Mouse (Mus musculus) heart, embryonic 13.5 days (tissue): ENCODE data around the gene Tcam1. TPM values are rescaled to one million over a fixed set of nuclear protein-coding genes. Genes with fewer than 3 reads are reported as not detected.

Experiments used
- ATAC-seq: fragments of 200-750 bp; cut with Nextera tagmentation; 2 replicates; pipeline ENCODE4 v1.8.0; 2017; ENCODE audit warnings: moderate TSS enrichment; ENCODE audit not compliant: insufficient number of reproducible peaks, low FRiP score, low TSS enrichment; ENCODE audit errors: extremely low read depth
- H3K27ac ChIP-seq: fragments of 300-500 bp; sonication (generic); replicated peaks from 2 replicates; pipeline ENCODE4 v1.5.1; 2015; ENCODE audit warnings: moderate library complexity, mild to moderate bottlenecking, inconsistent platforms
- H3K27me3 ChIP-seq: fragments of 300-500 bp; sonication (generic); replicated peaks from 2 replicates; pipeline ENCODE4 v1.6.1; 2015; ENCODE audit warnings: mild to moderate bottlenecking, inconsistent platforms
- H3K36me3 ChIP-seq: fragments of 300-500 bp; sonication (generic); 2 replicates; pipeline ENCODE4 v1.6.1; 2015; ENCODE audit warnings: mild to moderate bottlenecking, inconsistent platforms
- H3K4me1 ChIP-seq: fragments of 300-500 bp; sonication (generic); 2 replicates; pipeline ENCODE4 v1.6.1; 2015; ENCODE audit warnings: inconsistent platforms
- H3K4me2 ChIP-seq: fragments of 300-500 bp; sonication (generic); 2 replicates; pipeline ENCODE4 v1.6.1; 2015; ENCODE audit warnings: inconsistent platforms, mild to moderate bottlenecking, moderate library complexity
- H3K4me3 ChIP-seq: fragments of 300-500 bp; sonication (generic); 2 replicates; pipeline ENCODE4 v1.5.1; 2015; ENCODE audit warnings: moderate library complexity, mild to moderate bottlenecking, inconsistent platforms
- H3K9ac ChIP-seq: fragments of 300-500 bp; sonication (generic); 2 replicates; pipeline ENCODE4 v1.6.1; 2015; ENCODE audit warnings: inconsistent platforms, mild to moderate bottlenecking, moderate library complexity
- H3K9me3 ChIP-seq: fragments of 300-500 bp; sonication (generic); 2 replicates; pipeline ENCODE4 v1.6.1; 2016; ENCODE audit warnings: inconsistent platforms
- WGBS: fragments of 180-500 bp; shearing (Covaris S2); methylation state at CpG from one replicate; pipeline ENCODE4 v1.1.7; 2015; ENCODE audit warnings: mixed read lengths; 5-methylcytosine and 5-hydroxymethylcytosine counted together
- polyA plus RNA-seq: library from polyadenylated mRNA; unstranded; fragments of >200 nt; fragmentation: Nextera tagmentation; extraction: Ambion mirVana; gene quantifications from 2 replicates; pipeline ENCODE4 v1.2.1, GENCODE M21; 2015

Gene Tcam1
- polyA plus RNA-seq, 1 experiment from 2014 or later, result 0.13 TPM

DNA sequence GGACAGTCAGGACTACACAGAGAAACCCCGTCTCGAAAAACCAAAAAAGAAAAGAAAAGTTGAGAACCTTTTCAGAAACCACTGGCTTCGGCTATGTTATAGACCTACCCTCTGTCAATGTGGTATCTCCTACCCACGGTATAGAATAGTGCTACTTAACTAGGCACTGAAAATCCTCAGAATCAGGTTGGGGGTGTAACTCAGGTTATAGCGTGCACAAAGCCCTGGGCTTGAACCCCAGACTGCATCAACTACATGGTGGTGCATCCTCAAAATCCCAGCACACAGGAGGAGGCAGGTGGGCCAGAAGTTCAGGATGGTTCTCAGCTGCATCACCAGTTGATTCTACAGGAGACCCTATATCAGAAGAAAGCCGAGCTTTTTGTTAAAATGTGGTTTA, 2.7 kb upstream of the Tcam1 start:
- 92% methylated on average over 6 of the region's 6 CpGs for WGBS
- no peak overlapping the region for H3K27ac ChIP-seq
- H3K4me3 ChIP-seq, result peak overlapping the region; percentile 87; the same call in 1 of the 2 replicates

DNA sequence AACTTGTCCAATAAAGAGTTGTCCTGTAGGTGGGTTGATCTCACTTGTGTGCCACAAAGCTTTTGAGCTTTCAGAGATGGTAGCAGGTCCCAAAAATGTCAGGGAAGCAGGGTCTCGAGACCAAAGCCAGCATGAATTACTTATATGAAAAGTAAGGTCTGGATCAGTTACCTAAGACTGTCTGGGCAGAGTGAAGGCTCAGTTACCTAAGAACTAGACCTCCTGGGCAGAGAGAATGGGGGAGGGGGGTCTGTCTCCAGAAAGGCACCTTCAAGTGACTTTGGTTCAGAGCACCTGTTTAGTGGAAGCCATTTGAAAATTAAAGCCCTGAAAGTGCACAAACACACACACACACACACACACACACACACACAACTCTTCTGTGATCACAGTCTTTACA, 2.1 kb upstream of the Tcam1 start:
- no peak overlapping the region for H3K27ac ChIP-seq
- ATAC-seq, result no peak
- H3K27me3 ChIP-seq, result no peaks in the 10 kb centered on the region; the same call in 1 of the 2 replicates
- 78% methylated on average over 1 of the region's 1 CpGs for WGBS
- no peaks in the 10 kb centered on the region for H3K36me3 ChIP-seq
- H3K4me1 ChIP-seq, result peaks cover 45% of the 10 kb centered on the region
- H3K4me2 ChIP-seq, result no peak overlapping the region
- H3K9me3 ChIP-seq, result no peaks in the 10 kb centered on the region
- no peak overlapping the region for H3K9ac ChIP-seq
- no peak overlapping the region for H3K4me3 ChIP-seq

More for the DNA sequence above, 2.7 kb upstream of the Tcam1 start:
- Histone ChIP-seq H3K27me3 (no peaks in the 10 kb centered on the region; the same call in 1 of the 2 replicates), H3K9ac (peak overlapping the region; percentile 87; the same call in 1 of the 2 replicates), H3K4me1 (peaks cover 51% of the 10 kb centered on the region), H3K36me3 (no peaks in the 10 kb centered on the region), H3K4me2 (peak overlapping the region; percentile 79), H3K9me3 (no peaks in the 10 kb centered on the region)
- ATAC-seq, result no peak

GRCm38 (mm10) chr11:106274971-106275411, 1.5 kb upstream of the Tcam1 start:
- Histone ChIP-seq H3K27ac (no peak overlapping the region), H3K4me2 (no peak overlapping the region), H3K9ac (0 out of 2 replicates have a peak overlapping the region, but pooled peaks have one; percentile 37), H3K4me3 (no peak overlapping the region), H3K36me3 (no peaks in the 10 kb centered on the region), H3K9me3 (no peaks in the 10 kb centered on the region), H3K4me1 (peaks cover 42% of the 10 kb centered on the region), H3K27me3 (no peaks in the 10 kb centered on the region; the same call in 1 of the 2 replicates)
- no peak for ATAC-seq
- 76% methylated on average over 7 of the region's 7 CpGs for WGBS

GRCm38 (mm10) chr11:106282452-106282851, 6.0 kb downstream of the Tcam1 start:
- H3K4me1 ChIP-seq, result peaks cover 3% of the 10 kb centered on the region; the same call in 1 of the 2 replicates
- H3K9ac ChIP-seq, result no peak overlapping the region
- no peak overlapping the region for H3K27ac ChIP-seq
- H3K27me3 ChIP-seq, result peaks cover 8% of the 10 kb centered on the region
- no peak overlapping the region for H3K4me3 ChIP-seq
- WGBS, result 70% methylated on average over 6 of the region's 6 CpGs
- no peaks in the 10 kb centered on the region for H3K9me3 ChIP-seq
- ATAC-seq, result no peak
- no peaks in the 10 kb centered on the region for H3K36me3 ChIP-seq
- no peak overlapping the region for H3K4me2 ChIP-seq

DNA sequence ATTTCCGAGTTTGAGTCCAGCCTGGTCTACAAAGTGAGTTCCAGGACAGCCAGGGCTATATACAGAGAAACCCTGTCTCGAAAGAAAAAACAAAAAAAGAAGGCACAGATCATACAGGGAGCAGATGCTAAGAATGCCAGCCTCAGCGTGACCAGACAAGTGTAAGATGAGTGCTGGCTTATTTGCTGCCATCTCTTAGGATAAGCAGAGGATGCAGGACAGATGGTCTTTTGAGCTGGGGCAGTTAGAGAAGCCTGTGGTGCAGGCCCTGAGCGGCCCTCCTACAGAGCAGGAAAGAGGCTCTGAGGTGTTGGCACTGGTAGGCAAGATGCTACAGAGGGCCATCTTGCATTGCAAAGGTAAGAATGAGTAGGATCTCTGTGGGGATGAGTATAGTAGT, 6.9 kb downstream of the Tcam1 start:
- Histone ChIP-seq H3K4me3 (no peak overlapping the region), H3K9ac (no peak overlapping the region), H3K4me1 (peaks cover 3% of the 10 kb centered on the region; the same call in 1 of the 2 replicates), H3K9me3 (no peaks in the 10 kb centered on the region), H3K27ac (no peak overlapping the region), H3K4me2 (no peak overlapping the region), H3K27me3 (peaks cover 8% of the 10 kb centered on the region; the same call in 1 of the 2 replicates), H3K36me3 (no peaks in the 10 kb centered on the region)
- WGBS, result 74% methylated on average over 4 of the region's 4 CpGs
- no peak for ATAC-seq

GRCm38 (mm10) chr11:106284126-106284525, 7.7 kb downstream of the Tcam1 start:
- Histone ChIP-seq H3K4me2 (no peak overlapping the region), H3K9ac (no peak overlapping the region), H3K27me3 (peaks cover 8% of the 10 kb centered on the region; the same call in 1 of the 2 replicates), H3K36me3 (no peaks in the 10 kb centered on the region), H3K4me1 (peaks cover 3% of the 10 kb centered on the region; the same call in 1 of the 2 replicates), H3K9me3 (no peaks in the 10 kb centered on the region), H3K4me3 (no peak overlapping the region), H3K27ac (no peak overlapping the region)
- 57% methylated on average over 8 of the region's 8 CpGs for WGBS
- no peak for ATAC-seq

GRCm38 (mm10) chr11:106286206-106286605, 9.7 kb downstream of the Tcam1 start:
- Histone ChIP-seq H3K27me3 (peaks cover 8% of the 10 kb centered on the region; the same call in 1 of the 2 replicates), H3K4me2 (no peak overlapping the region), H3K9ac (no peak overlapping the region), H3K4me1 (peaks cover 9% of the 10 kb centered on the region), H3K36me3 (no peaks in the 10 kb centered on the region), H3K9me3 (no peaks in the 10 kb centered on the region), H3K4me3 (no peak overlapping the region), H3K27ac (no peak overlapping the region)
- no peak for ATAC-seq
- WGBS, result 72% methylated on average over 7 of the region's 7 CpGs

DNA sequence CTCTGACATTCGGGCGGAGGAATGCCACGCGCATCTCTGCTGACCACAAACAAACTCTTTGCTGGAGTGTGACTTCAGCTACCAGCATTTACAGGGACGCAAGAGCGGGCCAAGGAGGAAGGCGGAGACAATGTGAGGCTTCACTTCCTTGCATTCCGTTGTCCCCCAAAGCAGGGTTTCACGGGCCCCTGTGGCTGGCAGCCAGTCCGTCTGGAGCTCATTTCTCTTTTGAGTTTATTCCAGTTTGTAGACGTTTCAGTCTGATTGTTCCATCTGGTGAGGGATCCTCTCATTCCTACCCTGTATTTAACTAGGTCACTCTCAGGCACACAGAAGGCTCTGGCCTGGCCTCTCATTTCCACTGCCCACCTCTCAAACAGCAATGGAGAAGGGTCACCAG, 10.5 kb downstream of the Tcam1 start:
- WGBS, result 72% methylated on average over 11 of the region's 11 CpGs
- Histone ChIP-seq H3K27ac (no peak overlapping the region), H3K4me2 (no peak overlapping the region), H3K4me3 (no peak overlapping the region), H3K9me3 (no peaks in the 10 kb centered on the region), H3K36me3 (no peaks in the 10 kb centered on the region), H3K9ac (no peak overlapping the region), H3K27me3 (peaks cover 8% of the 10 kb centered on the region; the same call in 1 of the 2 replicates), H3K4me1 (peaks cover 9% of the 10 kb centered on the region)
- no peak for ATAC-seq

DNA sequence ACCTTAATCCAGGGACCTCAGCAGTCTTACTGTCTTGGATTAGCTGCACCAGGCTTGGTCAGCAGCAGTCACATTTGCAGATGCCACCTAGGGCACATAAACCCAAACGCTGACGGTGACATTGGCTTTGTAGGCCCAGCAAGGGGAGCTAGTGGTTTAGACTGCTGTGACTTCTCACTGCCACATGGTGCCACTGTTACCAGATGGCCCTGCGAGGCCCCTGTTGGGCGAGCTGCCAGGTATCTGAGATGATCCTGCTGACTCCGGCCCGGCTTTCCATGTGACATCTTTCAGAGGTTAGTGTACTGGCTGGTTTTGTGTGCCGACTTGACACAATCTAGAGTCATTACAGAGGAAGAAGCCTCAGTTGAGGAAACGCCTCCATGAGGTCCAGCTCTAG, 12.9 kb downstream of the Tcam1 start:
- Histone ChIP-seq H3K4me1 (peaks cover 9% of the 10 kb centered on the region), H3K4me2 (no peak overlapping the region), H3K9ac (no peak overlapping the region), H3K27me3 (no peaks in the 10 kb centered on the region), H3K27ac (no peak overlapping the region), H3K4me3 (no peak overlapping the region), H3K9me3 (no peaks in the 10 kb centered on the region), H3K36me3 (no peaks in the 10 kb centered on the region)
- 32% methylated on average over 8 of the region's 8 CpGs for WGBS
- ATAC-seq, result peak; percentile 31; the same call in 1 of the 2 replicates

GRCm38 (mm10) chr11:106290376-106290775, 13.9 kb downstream of the Tcam1 start:
- Histone ChIP-seq H3K9ac (no peak overlapping the region), H3K9me3 (no peaks in the 10 kb centered on the region), H3K4me1 (peaks cover 9% of the 10 kb centered on the region), H3K27me3 (no peaks in the 10 kb centered on the region), H3K4me3 (no peak overlapping the region), H3K4me2 (no peak overlapping the region), H3K27ac (no peak overlapping the region), H3K36me3 (no peaks in the 10 kb centered on the region)
- WGBS, result 84% methylated on average over 5 of the region's 5 CpGs
- ATAC-seq, result no peak

DNA sequence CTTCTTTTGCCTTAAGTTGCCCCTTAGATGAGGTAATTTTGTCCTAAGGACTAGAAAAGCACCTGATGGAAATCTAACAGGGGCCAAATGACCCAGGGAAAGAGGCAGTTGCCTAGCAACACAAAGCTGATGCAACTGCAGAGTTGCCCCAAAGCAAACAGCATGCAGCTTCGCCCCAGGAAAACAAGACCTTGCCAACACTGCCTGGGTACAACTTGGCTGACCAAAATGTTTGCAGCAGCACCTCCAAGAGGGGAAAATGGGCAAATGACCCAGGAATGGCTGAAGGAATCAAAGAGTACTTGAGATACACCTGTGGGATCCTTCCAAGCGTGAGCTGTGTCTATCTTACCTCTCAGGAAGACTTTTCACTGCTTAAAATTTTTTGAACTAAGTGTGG, 15.4 kb downstream of the Tcam1 start:
- Histone ChIP-seq H3K4me1 (peaks cover 6% of the 10 kb centered on the region; the same call in 1 of the 2 replicates), H3K36me3 (no peaks in the 10 kb centered on the region), H3K27me3 (no peaks in the 10 kb centered on the region), H3K4me3 (no peak overlapping the region), H3K4me2 (no peak overlapping the region), H3K9me3 (no peaks in the 10 kb centered on the region), H3K9ac (no peak overlapping the region), H3K27ac (no peak overlapping the region)
- WGBS, result 75% methylated on average over 2 of the region's 2 CpGs
- no peak for ATAC-seq

DNA sequence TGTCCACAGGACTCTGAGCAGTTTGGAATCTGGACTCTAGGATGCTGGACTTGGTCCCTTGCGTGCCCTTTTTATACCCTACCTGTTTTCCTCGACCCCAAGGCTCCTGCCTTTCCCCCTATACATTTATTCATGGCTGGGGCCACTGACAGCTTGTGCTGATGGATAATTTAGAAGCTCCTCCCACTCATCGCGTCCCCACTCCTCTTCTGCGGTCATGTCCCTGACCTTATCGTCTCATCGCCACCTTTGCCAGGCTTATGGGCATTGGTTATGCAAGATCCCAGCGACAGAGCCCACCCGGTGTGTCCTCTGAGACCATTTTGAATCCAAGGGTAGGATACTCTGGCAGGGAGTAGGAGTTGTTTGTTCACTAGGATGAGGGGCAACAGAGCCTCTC, 25.3 kb downstream of the Tcam1 start, which contains the start of gene Gh:
Gh (minus strand) TSS at position 101 of the 400 bp plus-strand sequence.
- Histone ChIP-seq H3K4me2 (no peak within 1 kb of the TSS), H3K9ac (no peak within 1 kb of the TSS), H3K4me3 (no peak within 1 kb of the TSS), H3K27me3 (no peaks in the 10 kb centered on the region; the same call in none of the 2 replicates), H3K4me1 (no peaks in the 10 kb centered on the region), H3K36me3 (no peaks in the 10 kb centered on the region), H3K9me3 (no peaks in the 10 kb centered on the region), H3K27ac (no peak within 1 kb of the TSS)
- ATAC-seq, result no peak
- whole genome bisulfite sequencing, result 74% methylated on average over 9 of the region's 9 CpGs
